Comparison of ENCODE assay signal across 13 mouse cellular contexts in genomic region chr17:5091934-5092333, GRCm38 (mm10).
DNase-seq lines count a peak whose midpoint lies in the region; ATAC-seq lines count a peak whose summit lies in the region.
"Had no signal": no experiment of that assay in that cellular context is flagged by ENCODE, and none has a peak within 500 bp of the region (broad histone marks: within the 10 kb centered on the region; RNA-seq: fewer than 3 reads in every experiment).

No protein-coding gene starts in this region.

- H3K36me3 ChIP-seq in heart, embryonic 16.5 days (ENCODE audit: control insufficient read depth, insufficient read depth): peaks cover 4% of the 10 kb centered on the region; the same call in 1 of the 2 replicates
- peaks cover 4% of the 10 kb centered on the region for H3K36me3 ChIP-seq in heart, embryonic 10.5 days
- peaks cover 15% of the 10 kb centered on the region for H3K36me3 ChIP-seq in midbrain, embryonic 10.5 days
- H3K36me3 ChIP-seq in midbrain, embryonic 11.5 days (ENCODE audit: control insufficient read depth, insufficient read depth, low read length): no peaks in the 10 kb centered on the region
- no peaks in the 10 kb centered on the region for H3K36me3 ChIP-seq in limb, embryonic 11.5 days (ENCODE audit: control insufficient read depth, insufficient read depth, low read length)
- H3K36me3 ChIP-seq in stomach, embryonic 15.5 days: no peaks in the 10 kb centered on the region

- H3K9ac ChIP-seq in heart, embryonic 16.5 days (ENCODE audit: low read length): no peak overlapping the region
- no peak overlapping the region for H3K9ac ChIP-seq in midbrain, embryonic 11.5 days (ENCODE audit: low read length)
- no peak overlapping the region for H3K9ac ChIP-seq in limb, embryonic 11.5 days (ENCODE audit: low read length)
- no peak overlapping the region for H3K9ac ChIP-seq in stomach, embryonic 15.5 days
- H3K9ac ChIP-seq: forebrain, embryonic 12.5 days had no signal

- no peak overlapping the region for H3K4me3 ChIP-seq in heart, embryonic 16.5 days (ENCODE audit: low read length)
- no peak overlapping the region for H3K4me3 ChIP-seq in heart, embryonic 10.5 days
- no peak overlapping the region for H3K4me3 ChIP-seq in midbrain, embryonic 10.5 days
- no peak overlapping the region for H3K4me3 ChIP-seq in midbrain, embryonic 11.5 days (ENCODE audit: low read depth, low read length)
- no peak overlapping the region for H3K4me3 ChIP-seq in limb, embryonic 11.5 days (ENCODE audit: low read depth, low read length)
- no peak overlapping the region for H3K4me3 ChIP-seq in stomach, embryonic 15.5 days (replicated peaks)
- H3K4me3 ChIP-seq: forebrain, embryonic 12.5 days; gastrocnemius, adult 2 months had no signal

- H3K4me1 ChIP-seq in heart, embryonic 16.5 days (ENCODE audit: control insufficient read depth, insufficient read depth, low read length): peaks cover 29% of the 10 kb centered on the region
- peaks cover 29% of the 10 kb centered on the region for H3K4me1 ChIP-seq in heart, embryonic 10.5 days
- peaks cover 61% of the 10 kb centered on the region for H3K4me1 ChIP-seq in midbrain, embryonic 10.5 days
- peaks cover 8% of the 10 kb centered on the region for H3K4me1 ChIP-seq in midbrain, embryonic 11.5 days (ENCODE audit: control insufficient read depth, insufficient read depth, low read length)
- peaks cover 14% of the 10 kb centered on the region for H3K4me1 ChIP-seq in limb, embryonic 11.5 days (ENCODE audit: control insufficient read depth, insufficient read depth, low read length)
- peaks cover 22% of the 10 kb centered on the region for H3K4me1 ChIP-seq in stomach, embryonic 15.5 days

- no peak for DNase-seq in heart, embryonic 10.5 days (ENCODE audit: low spot score)
- no peak for DNase-seq in midbrain, embryonic 10.5 days (ENCODE audit: low spot score)
- no peak for DNase-seq in midbrain, embryonic 11.5 days (ENCODE audit: low spot score, missing footprints)
- peak; percentile 21 for DNase-seq in limb, embryonic 11.5 days (ENCODE audit: low spot score)
- DNase-seq in right cerebral cortex, adult 18-20 months: no peak
- DNase-seq in urinary bladder, postnatal 25 days (ENCODE audit: low spot score): no peak
- DNase-seq: adrenal gland, postnatal 10 days; gastrocnemius, adult 2 months; heart, postnatal 14 days had no signal

- peak overlapping the region; percentile 10; the same call in 1 of the 2 replicates for H3K27ac ChIP-seq in heart, embryonic 16.5 days (ENCODE audit: low read length)
- H3K27ac ChIP-seq in heart, embryonic 10.5 days: no peak overlapping the region; the same call in 1 of the 2 replicates
- peak overlapping the region; percentile 42; the same call in 1 of the 2 replicates for H3K27ac ChIP-seq in midbrain, embryonic 10.5 days (replicated peaks)
- no peak overlapping the region for H3K27ac ChIP-seq in midbrain, embryonic 11.5 days (ENCODE audit: low read depth, low read length)
- H3K27ac ChIP-seq in limb, embryonic 11.5 days (replicated peaks; ENCODE audit: low read depth, low read length): no peak overlapping the region
- 0 out of 2 replicates have a peak overlapping the region, but pooled peaks have one; percentile 37 for H3K27ac ChIP-seq in stomach, embryonic 15.5 days
- H3K27ac ChIP-seq: forebrain, embryonic 12.5 days; gastrocnemius, adult 2 months had no signal

- WGBS in heart, embryonic 16.5 days: 72% methylated on average over 10 of the region's 10 CpGs
- 72% methylated on average over 10 of the region's 10 CpGs for WGBS in heart, embryonic 10.5 days
- WGBS in midbrain, embryonic 10.5 days: 83% methylated on average over 10 of the region's 10 CpGs
- 82% methylated on average over 10 of the region's 10 CpGs for WGBS in midbrain, embryonic 11.5 days
- WGBS in limb, embryonic 11.5 days: 62% methylated on average over 10 of the region's 10 CpGs
- 39% methylated on average over 10 of the region's 10 CpGs for WGBS in stomach, embryonic 15.5 days

- no peaks in the 10 kb centered on the region for H3K27me3 ChIP-seq in heart, embryonic 16.5 days (ENCODE audit: control insufficient read depth, insufficient read depth, low read length)
- H3K27me3 ChIP-seq in heart, embryonic 10.5 days (ENCODE audit: insufficient read depth, poor library complexity, severe bottlenecking): peaks cover 53% of the 10 kb centered on the region
- no peaks in the 10 kb centered on the region for H3K27me3 ChIP-seq in midbrain, embryonic 10.5 days (ENCODE audit: low read depth, poor library complexity, severe bottlenecking)
- no peaks in the 10 kb centered on the region for H3K27me3 ChIP-seq in midbrain, embryonic 11.5 days (ENCODE audit: control insufficient read depth, insufficient read depth, low read length)
- no peaks in the 10 kb centered on the region for H3K27me3 ChIP-seq in limb, embryonic 11.5 days (ENCODE audit: control insufficient read depth, insufficient read depth, low read length)
- no peaks in the 10 kb centered on the region for H3K27me3 ChIP-seq in stomach, embryonic 15.5 days (replicated peaks)
- H3K27me3 ChIP-seq: forebrain, embryonic 12.5 days had no signal

- no peaks in the 10 kb centered on the region for H3K9me3 ChIP-seq in heart, embryonic 16.5 days (replicated peaks; ENCODE audit: control insufficient read depth, low read length)
- H3K9me3 ChIP-seq in heart, embryonic 10.5 days: no peaks in the 10 kb centered on the region
- no peaks in the 10 kb centered on the region for H3K9me3 ChIP-seq in midbrain, embryonic 10.5 days (replicated peaks)
- H3K9me3 ChIP-seq in midbrain, embryonic 11.5 days (ENCODE audit: control insufficient read depth, low read length): no peaks in the 10 kb centered on the region
- no peaks in the 10 kb centered on the region for H3K9me3 ChIP-seq in limb, embryonic 11.5 days (ENCODE audit: control insufficient read depth, low read length)
- no peaks in the 10 kb centered on the region for H3K9me3 ChIP-seq in stomach, embryonic 15.5 days
- H3K9me3 ChIP-seq: forebrain, embryonic 12.5 days had no signal

- 0 out of 2 replicates have a peak, but pooled peaks have one; percentile 12 for ATAC-seq in heart, embryonic 16.5 days (replicated peaks; ENCODE audit: extremely low read depth, insufficient read depth, low FRiP score)
- ATAC-seq in midbrain, embryonic 11.5 days (ENCODE audit: low FRiP score): no peak
- no peak for ATAC-seq in limb, embryonic 11.5 days (ENCODE audit: insufficient number of reproducible peaks, low FRiP score, low TSS enrichment, low read depth)
- ATAC-seq in stomach, embryonic 15.5 days (ENCODE audit: insufficient read depth, low FRiP score, low read depth): no peak
- ATAC-seq: intestine, postnatal 0 days had no signal

- H3K4me2 ChIP-seq in heart, embryonic 16.5 days (ENCODE audit: low read depth, low read length): no peak overlapping the region
- H3K4me2 ChIP-seq in midbrain, embryonic 11.5 days: no peak overlapping the region
- no peak overlapping the region for H3K4me2 ChIP-seq in limb, embryonic 11.5 days (ENCODE audit: low read depth, severe bottlenecking)
- H3K4me2 ChIP-seq in stomach, embryonic 15.5 days: no peak overlapping the region
- H3K4me2 ChIP-seq: forebrain, embryonic 12.5 days had no signal

Comparison
In these comparisons a context has a peak if more than half of its experiments do, and no peak if none do; other contexts are left out.
1. H3K27ac ChIP-seq: peak in heart, embryonic 16.5 days (single experiment), midbrain, embryonic 10.5 days (single experiment) and stomach, embryonic 15.5 days (single experiment); none in heart, embryonic 10.5 days (single experiment), midbrain, embryonic 11.5 days (single experiment) and limb, embryonic 11.5 days (single experiment).